Mouse (Mus musculus) thymus, adult 2 months (tissue): ENCODE results near the gene Olfr311. TPM values are rescaled to one million over a fixed set of nuclear protein-coding genes. Genes with fewer than 3 reads are reported as not detected.
"Not testable (repeated sequence)": the region's sequence is repeated elsewhere in the genome, so short reads cannot be mapped to it uniquely, and the experiment has no call there.

ENCODE experiments used
- DNase-seq: peaks from one replicate; pipeline ENCODE4 v3.0.0; 2021
- H3K27ac ChIP-seq: fragments of 200-500 bp; 2 replicates; pipeline ENCODE4 v1.5.1; 2012; ENCODE audit warnings: low read length, control low read depth; ENCODE audit not compliant: control insufficient read depth, insufficient read depth
- H3K27me3 ChIP-seq: fragments of 200-500 bp; 2 replicates; pipeline ENCODE4 v1.6.1; 2012; ENCODE audit warnings: mild to moderate bottlenecking, low read length, moderate library complexity, mixed read lengths; ENCODE audit not compliant: control insufficient read depth, insufficient read depth
- H3K36me3 ChIP-seq: fragments of 200-500 bp; 2 replicates; pipeline ENCODE4 v1.6.1; 2012; ENCODE audit warnings: mild to moderate bottlenecking, low read length, moderate library complexity; ENCODE audit not compliant: control insufficient read depth, insufficient read depth
- H3K4me1 ChIP-seq: fragments of 200-500 bp; replicated peaks from 2 replicates; pipeline ENCODE4 v1.6.1; 2012; ENCODE audit warnings: low read length; ENCODE audit not compliant: control insufficient read depth, insufficient read depth
- H3K4me3 ChIP-seq: fragments of 200-500 bp; 2 replicates; pipeline ENCODE4 v1.5.1; 2012; ENCODE audit warnings: mild to moderate bottlenecking, low read length, control low read depth, moderate library complexity; ENCODE audit not compliant: control insufficient read depth, insufficient read depth
- CTCF ChIP-seq: fragments of 200-500 bp; IDR thresholded peaks from 2 replicates; pipeline ENCODE4 v1.5.1; 2012; ENCODE audit warnings: mild to moderate bottlenecking, control low read depth, low read length, moderate library complexity, borderline replicate concordance; ENCODE audit not compliant: control insufficient read depth, poor library complexity, insufficient read depth; ENCODE audit errors: extremely low read depth
- POLR2A ChIP-seq: fragments of 200-500 bp; IDR thresholded peaks from 2 replicates; pipeline ENCODE4 v1.6.1; 2012; ENCODE audit warnings: mild to moderate bottlenecking, low read length, control low read depth, moderate library complexity; ENCODE audit not compliant: control insufficient read depth, poor library complexity, insufficient read depth; ENCODE audit errors: extremely low read depth
- WGBS: fragments of 180-500 bp; shearing (Covaris S2); methylation state at CpG from one replicate; pipeline ENCODE4 v1.1.7; 2018; 5-methylcytosine and 5-hydroxymethylcytosine counted together
- polyA plus RNA-seq: library from polyadenylated mRNA; depleted of rRNA; stranded (reverse); fragments of >200 nt; gene quantifications from 2 replicates; pipeline ENCODE4 v1.2.3, GENCODE M21; 2012; rRNA removed

Gene Olfr311
- polyA plus RNA-seq = not detected in 2 replicates

GRCm38 (mm10) chr11:58838951-58839350 lies at the start of gene Olfr311:
TSS of gene Olfr311 (plus strand) at chr11:58839251.
- not testable (repeated sequence) for H3K36me3 ChIP-seq, DNase-seq, H3K4me3 ChIP-seq, H3K27me3 ChIP-seq
- peaks cover 21% of the 10 kb centered on the region for H3K4me1 ChIP-seq
- peak within 1 kb of the TSS; percentile 2; the same call in 1 of the 2 replicates for H3K27ac ChIP-seq

- no peaks in the 10 kb centered on the region for H3K36me3 ChIP-seq
- no peak for DNase-seq
- 40% methylated on average over 3 of the region's 3 CpGs for WGBS
Measured at GRCm38 (mm10) chr11:58789532-58789931, 49.5 kb upstream of the Olfr311 start.

GRCm38 (mm10) chr11:58790053-58790452 lies 49.0 kb upstream of the Olfr311 start:
- Histone ChIP-seq H3K27me3 (no peaks in the 10 kb centered on the region), H3K4me3 (no peak overlapping the region), H3K27ac (no peak overlapping the region), H3K36me3 (no peaks in the 10 kb centered on the region), H3K4me1 (peaks cover 28% of the 10 kb centered on the region)
- TF ChIP-seq POLR2A = no peak
- 7% methylated on average over 2 of the region's 2 CpGs for WGBS
- DNase-seq = no peak

More at GRCm38 (mm10) chr11:58789532-58789931, 49.5 kb upstream of the Olfr311 start:
- no peak for TF ChIP-seq CTCF
- TF ChIP-seq POLR2A = no peak
- H3K4me3 ChIP-seq = no peak overlapping the region
- H3K27ac ChIP-seq = no peak overlapping the region; the same call in 1 of the 2 replicates
- H3K4me1 ChIP-seq = peaks cover 28% of the 10 kb centered on the region
- H3K27me3 ChIP-seq = no peaks in the 10 kb centered on the region

GRCm38 (mm10) chr11:58790646-58791045 lies 48.4 kb upstream of the Olfr311 start:
- Histone ChIP-seq H3K4me1 (peaks cover 28% of the 10 kb centered on the region), H3K4me3 (no peak overlapping the region), H3K27ac (no peak overlapping the region), H3K36me3 (no peaks in the 10 kb centered on the region), H3K27me3 (no peaks in the 10 kb centered on the region)
- 58% methylated on average over 6 of the region's 6 CpGs for WGBS
- no peak for DNase-seq
- no peak for TF ChIP-seq POLR2A
- no peak for TF ChIP-seq CTCF

GRCm38 (mm10) chr11:58795856-58796255 lies 43.2 kb upstream of the Olfr311 start:
- H3K36me3 ChIP-seq = no peaks in the 10 kb centered on the region
- H3K4me1 ChIP-seq = no peaks in the 10 kb centered on the region
- no peak for DNase-seq
- no peak overlapping the region for H3K27ac ChIP-seq
- TF ChIP-seq CTCF (no peak), POLR2A (no peak)
- no peak overlapping the region for H3K4me3 ChIP-seq
- no peaks in the 10 kb centered on the region for H3K27me3 ChIP-seq
- WGBS = 86% methylated on average over 2 of the region's 2 CpGs

- H3K27me3 ChIP-seq = no peaks in the 10 kb centered on the region
- 90% methylated on average over 7 of the region's 7 CpGs for WGBS
- no peak for TF ChIP-seq POLR2A
- TF ChIP-seq CTCF = no peak
- H3K4me3 ChIP-seq = no peak overlapping the region
- DNase-seq = no peak
- no peak overlapping the region for H3K27ac ChIP-seq
- H3K36me3 ChIP-seq = no peaks in the 10 kb centered on the region
- peaks cover 4% of the 10 kb centered on the region for H3K4me1 ChIP-seq
Measured at GRCm38 (mm10) chr11:58796850-58797249, 42.2 kb upstream of the Olfr311 start.

- Histone ChIP-seq H3K4me1 (peaks cover 12% of the 10 kb centered on the region), H3K27me3 (no peaks in the 10 kb centered on the region), H3K4me3 (no peak overlapping the region), H3K36me3 (no peaks in the 10 kb centered on the region), H3K27ac (no peak overlapping the region)
- DNase-seq = no peak
- TF ChIP-seq CTCF (no peak), POLR2A (no peak)
- 66% methylated on average over 5 of the region's 5 CpGs for WGBS
Measured at GRCm38 (mm10) chr11:58799747-58800146, 39.3 kb upstream of the Olfr311 start.
